Mouse (Mus musculus) myocyte (in vitro differentiated cells): ENCODE measurements at regions not wholly inside any gene's neighbourhood (a gene's known extent, or its start where the extent isn't known, plus 50 kb on each side); places are given as distances from the start of the nearest gene placed in this dataset.
"Not testable (repeated sequence)": the region's sequence is repeated elsewhere in the genome, so short reads cannot be mapped to it uniquely, and the experiment has no call there.

Experiments
- H3K27me3 ChIP-seq: one replicate; pipeline ENCODE4 v1.6.1; 2011; ENCODE audit not compliant: control insufficient read depth, insufficient read depth, insufficient read length
- H3K36me3 ChIP-seq: one replicate; pipeline ENCODE4 v1.6.1; 2011; ENCODE audit not compliant: control insufficient read depth, insufficient read depth
- H3K4me2 ChIP-seq: one replicate; pipeline ENCODE4 v1.6.1; 2011; ENCODE audit warnings: low read depth, control low read depth
- H3K4me3 ChIP-seq: one replicate; pipeline ENCODE4 v1.5.1; 2011; ENCODE audit warnings: mild to moderate bottlenecking, control low read depth, moderate library complexity
- H3K79me2 ChIP-seq: one replicate; pipeline ENCODE4 v1.6.1; 2011; ENCODE audit not compliant: control insufficient read depth, insufficient read depth
- H3ac ChIP-seq: one replicate; pipeline ENCODE4 v1.6.1; 2011; ENCODE audit not compliant: control insufficient read depth, insufficient read length
- CEBPB ChIP-seq: IDR thresholded peaks from 2 replicates; pipeline ENCODE4 v1.6.1; 2011; ENCODE audit warnings: mild to moderate bottlenecking, moderate library complexity; ENCODE audit not compliant: poor library complexity, insufficient read depth, severe bottlenecking
- E2F4 ChIP-seq: IDR thresholded peaks from one replicate; pipeline ENCODE4 v1.6.1; 2011; ENCODE audit warnings: mild to moderate bottlenecking, control low read depth, moderate library complexity; ENCODE audit not compliant: insufficient read depth
- MAX ChIP-seq: IDR thresholded peaks from one replicate; pipeline ENCODE4 v1.6.1; 2011; ENCODE audit warnings: low read depth, mild to moderate bottlenecking, control low read depth
- MYOD1 ChIP-seq, 3 experiments: IDR thresholded peaks; one replicate each; pipeline ENCODE4 v1.6.1; 2011; ENCODE audit warnings: control low read depth in 2 of 3, low read depth in 2 of 3, mild to moderate bottlenecking in 2 of 3, moderate library complexity in 1 of 3; ENCODE audit not compliant: insufficient read length in 2 of 3, control insufficient read depth in 1 of 3
- MYOG ChIP-seq, 3 experiments: IDR thresholded peaks; one replicate each; pipeline ENCODE4 v1.6.1; 2011; ENCODE audit warnings: control low read depth in 2 of 3, low read depth in 2 of 3, mild to moderate bottlenecking in 2 of 3; ENCODE audit not compliant: insufficient read length in 2 of 3, control insufficient read depth in 1 of 3, insufficient read depth in 1 of 3
- POLR2A ChIP-seq: IDR thresholded peaks from one replicate; pipeline ENCODE4 v1.6.1; 2011; ENCODE audit warnings: low read depth, mild to moderate bottlenecking, control low read depth, moderate library complexity; ENCODE audit not compliant: insufficient read length
- POLR2AphosphoS2 ChIP-seq: IDR thresholded peaks from one replicate; pipeline ENCODE4 v1.6.1; 2011; ENCODE audit warnings: low read depth, control low read depth; ENCODE audit not compliant: insufficient read length
- REST ChIP-seq: IDR thresholded peaks from one replicate; pipeline ENCODE4 v1.6.1; 2011; ENCODE audit warnings: mild to moderate bottlenecking, control low read depth, moderate library complexity; ENCODE audit not compliant: insufficient read depth, insufficient read length
- SRF ChIP-seq: IDR thresholded peaks from one replicate; pipeline ENCODE4 v1.6.1; 2011; ENCODE audit warnings: low read depth; ENCODE audit not compliant: control insufficient read depth, insufficient read length
- TCF12 ChIP-seq: IDR thresholded peaks from one replicate; pipeline ENCODE4 v1.6.1; 2011; ENCODE audit warnings: mild to moderate bottlenecking, control low read depth; ENCODE audit not compliant: poor library complexity, insufficient read depth, severe bottlenecking
- TCF3 ChIP-seq: IDR thresholded peaks from one replicate; pipeline ENCODE4 v1.6.1; 2011; ENCODE audit warnings: low read depth, control low read depth; ENCODE audit not compliant: insufficient read length
- USF1 ChIP-seq: IDR thresholded peaks from one replicate; pipeline ENCODE4 v1.6.1; 2011; ENCODE audit warnings: low read depth, mild to moderate bottlenecking, control low read depth, moderate library complexity

- no peaks in the 10 kb centered on the region for H3K27me3 ChIP-seq
- H3ac ChIP-seq = no peak overlapping the region
- no peak overlapping the region for H3K4me2 ChIP-seq
- TF ChIP-seq MYOD1 (IDR thresholded peaks at IDR 0.05; ENCODE audit: control insufficient read depth in 1 of 3, insufficient read length in 2 of 3, low read depth in 2 of 3) (no peak), SRF (no peak), E2F4 (no peak), TCF3 (no peak), REST (no peak), USF1 (no peak), POLR2AphosphoS2 (no peak), CEBPB (no peak), POLR2A (no peak), TCF12 (no peak), MYOG (IDR thresholded peaks at IDR 0.05; ENCODE audit: control insufficient read depth in 1 of 3, insufficient read depth in 1 of 3, insufficient read length in 2 of 3, low read depth in 2 of 3) (no peak), MAX (no peak)
- H3K79me2 ChIP-seq = no peaks in the 10 kb centered on the region
- no peak overlapping the region for H3K4me3 ChIP-seq
- H3K36me3 ChIP-seq = no peaks in the 10 kb centered on the region
Observed at GRCm38 (mm10) chr7:70274312-70274711, 92.2 kb downstream of the Nr2f2 start.

GRCm38 (mm10) chr7:70267075-70267474, 99.5 kb downstream of the Nr2f2 start:
- no peaks in the 10 kb centered on the region for H3K36me3 ChIP-seq
- no peaks in the 10 kb centered on the region for H3K79me2 ChIP-seq
- peak overlapping the region; percentile 25 for H3K4me2 ChIP-seq
- peak in 1 of 3 experiments; percentile 11 for TF ChIP-seq MYOG (IDR thresholded peaks at IDR 0.05; ENCODE audit: control insufficient read depth in 1 of 3, insufficient read depth in 1 of 3, insufficient read length in 2 of 3, low read depth in 2 of 3)
- peak in 1 of 3 experiments; percentile 36 for TF ChIP-seq MYOD1 (IDR thresholded peaks at IDR 0.05; ENCODE audit: control insufficient read depth in 1 of 3, insufficient read length in 2 of 3, low read depth in 2 of 3)
- no peak for TF ChIP-seq REST
- TF ChIP-seq POLR2A = no peak
- TF ChIP-seq TCF3 = no peak
- TF ChIP-seq SRF = no peak
- TF ChIP-seq TCF12 = no peak
- TF ChIP-seq CEBPB = 0 out of 2 replicates have a peak, but pooled peaks have one; percentile 40
- TF ChIP-seq MAX = no peak
- TF ChIP-seq E2F4 = no peak
- no peak for TF ChIP-seq POLR2AphosphoS2
- TF ChIP-seq USF1 = peak; percentile 1
- no peak overlapping the region for H3K4me3 ChIP-seq
- no peaks in the 10 kb centered on the region for H3K27me3 ChIP-seq
- H3ac ChIP-seq = no peak overlapping the region

- H3K4me3 ChIP-seq = no peak overlapping the region
- no peaks in the 10 kb centered on the region for H3K27me3 ChIP-seq
- no peak overlapping the region for H3K4me2 ChIP-seq
- H3ac ChIP-seq = no peak overlapping the region
- no peaks in the 10 kb centered on the region for H3K79me2 ChIP-seq
- TF ChIP-seq TCF12 (no peak), MAX (no peak), CEBPB (no peak), SRF (no peak), USF1 (no peak), TCF3 (no peak), REST (no peak), POLR2A (no peak), MYOD1 (IDR thresholded peaks at IDR 0.05; ENCODE audit: control insufficient read depth in 1 of 3, insufficient read length in 2 of 3, low read depth in 2 of 3) (no peak), POLR2AphosphoS2 (no peak)
- H3K36me3 ChIP-seq = no peaks in the 10 kb centered on the region
Observed at GRCm38 (mm10) chr7:70256806-70257205, 109.7 kb downstream of the Nr2f2 start.

- H3K27me3 ChIP-seq = no peaks in the 10 kb centered on the region
- H3K79me2 ChIP-seq = no peaks in the 10 kb centered on the region
- no peak overlapping the region for H3K4me2 ChIP-seq
- no peak overlapping the region for H3ac ChIP-seq
- H3K36me3 ChIP-seq = no peaks in the 10 kb centered on the region
- TF ChIP-seq MYOD1 (IDR thresholded peaks at IDR 0.05; ENCODE audit: control insufficient read depth in 1 of 3, insufficient read length in 2 of 3, low read depth in 2 of 3) = no peak
- no peak for TF ChIP-seq MYOG (IDR thresholded peaks at IDR 0.05; ENCODE audit: control insufficient read depth in 1 of 3, insufficient read depth in 1 of 3, insufficient read length in 2 of 3, low read depth in 2 of 3)
- no peak for TF ChIP-seq MAX
- TF ChIP-seq CEBPB = no peak
- no peak for TF ChIP-seq REST
- no peak for TF ChIP-seq TCF12
- TF ChIP-seq SRF = no peak
- TF ChIP-seq POLR2AphosphoS2 = no peak
- no peak for TF ChIP-seq TCF3
- TF ChIP-seq E2F4 = no peak
- no peak for TF ChIP-seq USF1
- TF ChIP-seq POLR2A = no peak
- no peak overlapping the region for H3K4me3 ChIP-seq
Observed at GRCm38 (mm10) chr7:70255072-70255471, 111.5 kb downstream of the Nr2f2 start.

- Histone ChIP-seq H3K36me3 (no peaks in the 10 kb centered on the region), H3ac (no peak overlapping the region), H3K79me2 (no peaks in the 10 kb centered on the region), H3K4me3 (no peak overlapping the region), H3K4me2 (no peak overlapping the region), H3K27me3 (no peaks in the 10 kb centered on the region)
- TF ChIP-seq MYOD1 (IDR thresholded peaks at IDR 0.05; ENCODE audit: control insufficient read depth in 1 of 3, insufficient read length in 2 of 3, low read depth in 2 of 3) (no peak), MAX (no peak), TCF12 (no peak), E2F4 (no peak), TCF3 (no peak), POLR2A (no peak), CEBPB (no peak), USF1 (no peak), SRF (no peak), MYOG (IDR thresholded peaks at IDR 0.05; ENCODE audit: control insufficient read depth in 1 of 3, insufficient read depth in 1 of 3, insufficient read length in 2 of 3, low read depth in 2 of 3) (no peak), REST (no peak)
Observed at GRCm38 (mm10) chr7:70253275-70253674, 113.3 kb downstream of the Nr2f2 start.

- not testable (repeated sequence) for H3K4me3 ChIP-seq, H3K27me3 ChIP-seq, H3K79me2 ChIP-seq, H3K36me3 ChIP-seq, H3ac ChIP-seq, H3K4me2 ChIP-seq
Observed at GRCm38 (mm10) chr7:70239059-70239458, 127.5 kb downstream of the Nr2f2 start.
